Mouse (Mus musculus) v-Abl transformed pro-B cells (cell line): Measurements from ENCODE around the gene Ccnd1.

Experiments used
- in situ Hi-C, 2 experiments: fragments of 400-800 bp; cut with MboI; formaldehyde crosslinking; loops; one replicate each; pipeline ENCODE4 v1.15.1; 2025; ENCODE audit not compliant: unreplicated experiment in 2 of 2

The Ccnd1 gene

DNA sequence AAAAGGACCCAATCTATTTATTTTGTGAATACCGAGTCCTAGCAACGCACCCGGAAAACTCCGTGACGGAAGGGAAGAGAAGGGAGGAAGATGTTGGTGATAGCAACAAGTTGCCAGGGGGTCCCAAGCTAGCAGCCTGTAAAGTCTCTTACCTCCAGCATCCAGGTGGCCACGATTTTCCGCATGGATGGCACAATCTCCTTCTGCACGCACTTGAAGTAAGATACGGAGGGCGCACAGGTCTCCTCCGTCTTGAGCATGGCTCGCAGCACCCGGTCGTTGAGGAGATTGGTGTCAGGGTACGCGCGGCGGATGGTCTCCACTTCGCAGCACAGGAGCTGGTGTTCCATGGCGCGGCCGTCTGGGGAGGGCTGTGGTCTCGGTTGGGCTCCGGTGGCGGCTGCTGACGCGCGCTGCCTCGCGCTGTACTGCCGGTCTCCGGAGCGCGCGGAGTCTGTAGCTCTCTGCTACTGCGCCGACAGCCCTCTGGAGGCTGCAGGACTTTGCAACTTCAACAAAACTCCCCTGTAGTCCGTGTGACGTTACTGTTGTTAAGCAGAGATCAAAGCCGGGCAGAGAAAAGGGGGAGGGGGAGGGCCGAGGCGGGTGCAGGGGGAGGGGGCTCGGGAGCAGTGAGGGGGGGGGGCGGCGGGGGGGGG lies at the start of gene Ccnd1:
Gene Ccnd1, minus strand, starts transcription at position 582 of the 659 bp plus-strand sequence.
- in situ Hi-C loops = loop anchor here (5.0 kb wide), 3 partner anchors 158 to 303 kb away; no protein-coding TSS in a partner anchor

DNA sequence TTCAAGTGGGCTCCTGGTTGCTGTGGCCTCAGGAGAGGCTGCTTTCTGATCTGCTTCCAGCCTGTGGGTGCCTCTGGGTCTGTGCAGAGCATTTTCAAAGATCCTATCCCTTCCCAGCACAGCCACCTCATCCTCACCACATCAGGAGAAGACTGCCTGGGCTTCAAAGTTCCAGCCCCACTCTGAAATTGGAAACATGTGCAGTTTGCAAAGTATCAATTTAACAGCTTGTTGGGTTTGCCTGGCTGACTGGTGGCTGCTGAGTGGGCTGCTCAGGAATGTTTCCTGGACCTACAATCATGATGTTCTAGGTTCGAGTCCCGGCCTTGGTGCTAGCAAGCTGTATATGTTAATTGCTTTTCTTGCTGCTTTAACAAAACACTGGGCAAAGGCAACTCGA lies 49.1 kb upstream of the Ccnd1 start:
- in situ Hi-C loops = no loop called here

DNA sequence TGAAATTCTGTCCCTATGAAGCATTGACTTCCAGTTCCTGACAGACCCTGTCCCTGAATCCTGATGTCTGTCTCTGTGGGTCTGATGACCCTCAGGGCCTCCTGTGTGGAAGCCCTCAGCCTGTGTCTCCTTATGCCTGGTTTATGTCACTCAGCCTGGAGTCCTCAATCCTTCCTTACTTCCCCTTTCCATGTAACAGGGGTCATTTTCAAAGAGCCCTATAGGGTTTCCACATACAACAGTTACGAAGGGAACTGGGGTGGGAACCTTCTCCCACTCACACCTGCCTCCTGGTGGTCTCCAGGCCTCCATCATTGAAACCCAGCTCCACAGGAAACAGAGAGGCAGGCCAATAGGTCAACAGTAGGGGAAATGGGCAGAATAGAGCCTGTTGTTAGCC lies 45.4 kb upstream of the Ccnd1 start:
- in situ Hi-C loops = no loop called here

DNA sequence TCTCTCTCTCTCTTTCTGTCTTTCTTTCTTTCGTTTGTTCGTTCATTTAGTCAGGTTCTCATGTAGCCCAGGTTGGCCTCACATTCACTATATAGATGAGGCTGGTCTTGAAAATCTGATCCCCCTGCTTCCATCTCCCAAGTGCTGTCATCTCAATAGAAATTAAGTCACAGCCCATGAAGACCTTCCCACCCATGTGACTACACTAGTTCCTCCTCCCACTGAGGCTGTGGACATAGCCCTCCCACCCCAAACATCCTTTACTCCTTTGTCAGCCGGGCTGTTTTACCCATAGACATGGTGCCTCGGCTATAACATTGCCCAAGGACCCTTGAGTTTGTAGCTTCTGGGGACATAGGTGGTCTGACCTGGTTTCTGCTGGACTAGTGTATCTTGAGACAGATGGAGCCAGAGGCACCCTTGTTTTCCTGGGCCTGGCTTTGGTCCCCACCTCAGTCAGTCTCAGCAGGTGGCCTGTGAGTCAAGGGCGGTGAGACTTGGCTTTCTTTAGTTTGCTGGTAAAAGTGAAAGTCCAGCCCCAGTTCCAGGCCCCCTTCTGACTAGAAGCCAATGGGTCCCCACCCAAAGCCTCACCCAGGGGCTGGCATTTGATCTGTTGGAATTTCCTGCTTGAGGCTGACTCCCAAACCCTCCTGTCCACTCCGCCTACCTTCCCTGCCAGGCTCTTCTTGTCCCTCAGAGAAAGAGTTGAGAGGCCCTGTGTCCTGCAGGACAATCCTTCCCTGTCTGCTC lies 42.8 kb upstream of the Ccnd1 start:
- in situ Hi-C loops = no loop called here

DNA sequence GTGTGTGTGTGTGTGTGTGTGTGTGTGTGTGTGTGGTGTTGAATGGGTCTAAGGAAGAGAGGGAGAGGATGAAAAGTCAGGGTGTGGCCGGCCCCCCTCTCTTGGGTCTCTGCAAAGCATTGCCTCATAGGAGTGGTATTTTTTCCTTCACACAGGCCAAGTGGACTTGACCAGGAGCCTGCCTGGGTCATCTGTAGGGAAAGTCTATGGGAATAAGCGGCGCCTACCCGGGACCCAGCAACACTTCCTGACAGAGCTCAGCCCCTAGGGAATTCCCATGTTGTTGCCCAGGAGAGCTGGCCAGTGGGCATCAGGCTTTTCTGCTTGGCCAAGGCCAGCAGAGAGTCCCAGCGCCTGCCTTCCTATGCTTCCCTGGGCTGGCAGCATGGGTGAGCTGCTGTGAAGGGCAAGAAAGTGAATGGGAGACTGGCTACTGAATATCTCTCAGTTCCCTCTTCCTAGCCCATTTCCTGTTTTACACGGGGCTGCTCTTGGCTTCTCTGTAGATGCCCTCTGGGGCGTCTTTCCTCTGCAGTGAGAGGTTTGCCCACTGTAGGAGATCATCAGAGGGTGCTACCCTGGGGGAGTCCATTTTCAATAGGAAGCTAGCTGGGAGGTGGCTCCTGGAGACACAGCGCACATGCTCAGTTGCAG lies 41.8 kb upstream of the Ccnd1 start:
- in situ Hi-C loops = no loop called here

DNA sequence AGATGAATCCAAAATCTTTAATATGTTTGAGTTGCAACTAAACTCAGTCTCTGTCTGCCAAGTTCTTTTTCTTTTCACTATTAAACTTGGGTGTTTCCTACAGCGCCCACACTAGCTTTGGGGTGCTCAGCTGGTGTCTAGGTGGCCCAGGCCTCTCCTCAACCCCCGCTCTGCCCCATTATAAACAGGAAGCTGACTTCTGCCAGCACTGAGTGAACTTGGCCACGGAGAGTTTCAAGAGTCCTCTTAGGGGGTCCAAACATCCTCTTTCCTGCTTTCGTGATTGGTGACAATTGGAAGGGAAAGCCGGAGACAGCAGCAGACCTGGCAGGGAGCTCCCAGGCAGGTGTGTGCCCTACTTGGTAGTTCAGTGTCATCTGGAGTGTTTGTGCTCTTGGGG lies 40.1 kb upstream of the Ccnd1 start:
- in situ Hi-C loops = no loop called here

DNA sequence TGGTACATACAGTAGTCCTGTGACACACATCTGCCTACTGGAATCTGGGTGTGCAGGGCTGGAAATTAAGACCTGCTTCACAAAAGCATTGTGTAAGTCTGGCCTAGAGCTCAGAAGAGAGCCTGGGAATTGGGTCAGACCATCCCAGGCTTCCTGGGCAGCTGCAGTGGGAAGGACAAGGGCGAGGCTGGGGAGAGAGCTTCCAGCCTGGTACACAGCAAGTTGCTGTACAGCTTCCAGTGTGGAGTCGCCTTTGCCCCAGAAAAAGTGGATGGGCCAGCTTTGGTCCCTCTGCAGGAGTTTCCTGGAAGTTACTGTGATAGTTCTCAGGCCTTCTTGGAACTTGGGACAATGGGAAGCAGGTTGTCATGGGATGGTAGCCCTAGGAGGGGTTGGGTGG lies 37.4 kb upstream of the Ccnd1 start:
- in situ Hi-C loops = no loop called here

DNA sequence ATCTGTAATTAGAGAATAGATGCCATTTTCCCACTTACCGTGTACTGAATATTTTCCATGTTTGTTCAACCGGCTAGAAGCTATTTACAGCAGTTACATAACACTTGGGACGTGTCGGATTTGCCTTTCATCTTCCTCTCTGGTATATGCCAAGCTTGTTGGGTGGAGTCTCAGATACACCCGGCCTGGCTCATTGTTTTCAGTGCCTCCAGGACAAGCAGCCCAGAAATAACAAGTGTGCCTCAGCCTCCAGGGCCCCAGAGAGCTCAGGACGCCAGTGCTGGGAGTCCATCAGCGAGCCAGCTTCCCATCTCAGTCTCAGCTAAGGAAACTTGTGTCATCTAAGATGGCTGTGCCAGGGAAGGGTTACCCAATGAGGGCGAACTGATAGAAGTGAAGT lies 33.7 kb upstream of the Ccnd1 start:
- in situ Hi-C loops = no loop called here

DNA sequence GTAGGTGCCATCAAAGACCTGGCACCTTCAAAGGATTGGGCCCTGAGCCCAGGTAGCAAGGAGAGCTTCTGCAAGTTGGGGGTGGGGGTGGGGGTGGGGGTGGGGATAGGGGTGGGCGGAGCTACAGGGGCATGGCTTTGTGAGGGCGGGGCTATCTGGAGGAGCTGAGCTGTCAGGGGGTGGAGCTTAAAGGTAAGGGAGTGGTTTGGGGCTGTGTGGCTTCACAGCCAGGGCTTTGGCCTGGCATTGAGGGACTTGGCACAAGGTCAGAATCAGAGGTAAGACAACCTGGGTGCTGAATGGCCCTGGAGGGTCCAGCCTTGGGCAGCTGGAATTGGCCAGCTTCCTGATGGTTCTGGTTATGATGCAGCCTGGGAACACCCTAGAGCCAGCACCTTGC lies 32.0 kb upstream of the Ccnd1 start:
- in situ Hi-C loops = no loop called here

DNA sequence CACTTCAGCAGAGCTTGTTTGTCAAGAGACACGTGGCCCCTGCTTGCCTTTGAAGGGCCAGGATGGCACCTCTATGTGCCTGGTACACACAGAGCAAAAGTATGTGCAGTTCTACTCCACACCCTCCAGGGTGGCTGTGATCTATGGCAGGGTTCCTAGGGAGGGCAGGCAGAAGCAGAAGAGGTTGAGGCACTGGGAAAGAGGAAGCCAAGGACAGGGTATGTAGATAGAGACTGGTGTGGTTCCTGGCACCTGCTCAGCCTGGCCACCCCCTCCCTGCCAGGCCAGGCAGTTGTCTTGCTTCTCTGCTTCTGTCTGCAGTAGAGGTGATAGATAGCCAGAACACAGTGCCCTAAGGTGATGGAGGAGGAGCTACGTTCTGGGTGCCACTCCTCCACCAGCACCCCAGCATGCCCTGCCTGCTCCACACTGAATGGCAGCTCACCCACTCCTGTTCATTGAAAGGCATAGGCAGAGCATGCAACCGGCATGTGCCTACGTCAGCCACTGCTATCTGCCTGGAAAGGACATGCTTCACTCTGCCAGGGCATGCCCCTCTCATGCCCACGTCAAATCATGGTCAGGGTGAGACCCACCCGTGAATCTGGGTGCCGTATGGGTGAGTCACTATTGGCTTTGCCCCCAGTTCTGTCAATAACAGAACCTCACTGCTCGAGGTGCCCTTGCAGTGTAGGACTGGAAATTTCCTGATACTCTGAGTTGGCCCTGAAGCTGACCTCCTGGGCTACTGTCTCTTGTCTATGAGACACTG lies 31.5 kb upstream of the Ccnd1 start:
- in situ Hi-C loops = no loop called here

DNA sequence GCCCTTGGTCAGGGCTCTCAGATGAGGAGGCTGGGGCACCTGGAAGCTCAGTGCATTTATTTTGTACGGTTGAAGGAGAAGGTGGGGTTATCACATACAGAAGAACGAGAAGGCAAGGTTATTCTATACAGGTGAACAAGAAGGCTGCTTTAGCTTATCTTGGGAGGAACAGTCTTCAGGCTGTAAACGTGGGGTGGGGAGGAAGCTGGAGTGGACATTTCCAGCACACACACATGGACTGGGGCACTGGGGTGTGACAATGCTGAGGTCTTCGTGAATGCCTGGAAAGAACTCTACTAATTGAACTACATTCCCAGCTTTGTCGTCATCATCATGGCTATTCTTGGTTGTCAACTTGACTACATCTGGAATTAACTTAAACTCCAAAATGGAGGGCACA lies 26.2 kb upstream of the Ccnd1 start:
- in situ Hi-C loops = no loop called here

DNA sequence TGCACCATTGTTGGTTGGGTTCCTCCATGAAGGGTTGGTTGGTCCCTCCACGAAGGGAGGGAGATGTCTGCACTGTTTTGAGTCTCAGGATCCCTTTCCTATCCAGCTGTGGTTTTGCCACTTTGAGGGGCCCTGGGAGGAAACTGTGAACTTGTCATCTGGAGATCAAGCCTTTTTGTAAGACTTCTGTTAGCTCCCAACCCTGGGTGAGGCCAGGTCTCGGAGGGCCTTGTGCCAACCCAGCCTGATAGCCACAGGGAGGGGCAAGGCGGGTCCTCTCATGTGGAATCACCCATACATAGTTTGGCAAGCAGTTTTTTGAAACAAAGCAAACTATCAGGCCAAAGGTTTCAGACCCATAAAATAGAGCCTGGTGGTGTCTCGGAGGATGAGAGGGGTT lies 24.6 kb upstream of the Ccnd1 start:
- in situ Hi-C loops = no loop called here

DNA sequence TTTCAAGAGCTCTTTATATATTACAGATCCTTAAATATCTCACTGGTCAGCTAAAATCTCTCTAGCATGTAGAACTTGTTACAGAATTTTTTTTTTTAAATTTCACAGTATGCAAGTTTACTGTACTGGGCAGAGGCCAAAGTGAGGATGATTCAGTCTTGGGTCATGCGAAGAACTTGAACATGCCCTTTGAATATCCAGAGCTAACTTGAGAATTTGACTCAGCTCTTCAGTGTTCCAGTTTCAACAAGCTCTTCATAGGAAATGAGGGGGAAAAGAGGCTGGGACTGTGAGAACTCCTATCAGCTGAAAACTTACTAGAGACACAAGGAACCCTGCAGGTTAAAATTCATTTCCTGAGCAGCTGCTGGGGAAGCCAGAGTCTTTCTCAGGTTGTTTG lies 24.2 kb upstream of the Ccnd1 start:
- in situ Hi-C loops = no loop called here

DNA sequence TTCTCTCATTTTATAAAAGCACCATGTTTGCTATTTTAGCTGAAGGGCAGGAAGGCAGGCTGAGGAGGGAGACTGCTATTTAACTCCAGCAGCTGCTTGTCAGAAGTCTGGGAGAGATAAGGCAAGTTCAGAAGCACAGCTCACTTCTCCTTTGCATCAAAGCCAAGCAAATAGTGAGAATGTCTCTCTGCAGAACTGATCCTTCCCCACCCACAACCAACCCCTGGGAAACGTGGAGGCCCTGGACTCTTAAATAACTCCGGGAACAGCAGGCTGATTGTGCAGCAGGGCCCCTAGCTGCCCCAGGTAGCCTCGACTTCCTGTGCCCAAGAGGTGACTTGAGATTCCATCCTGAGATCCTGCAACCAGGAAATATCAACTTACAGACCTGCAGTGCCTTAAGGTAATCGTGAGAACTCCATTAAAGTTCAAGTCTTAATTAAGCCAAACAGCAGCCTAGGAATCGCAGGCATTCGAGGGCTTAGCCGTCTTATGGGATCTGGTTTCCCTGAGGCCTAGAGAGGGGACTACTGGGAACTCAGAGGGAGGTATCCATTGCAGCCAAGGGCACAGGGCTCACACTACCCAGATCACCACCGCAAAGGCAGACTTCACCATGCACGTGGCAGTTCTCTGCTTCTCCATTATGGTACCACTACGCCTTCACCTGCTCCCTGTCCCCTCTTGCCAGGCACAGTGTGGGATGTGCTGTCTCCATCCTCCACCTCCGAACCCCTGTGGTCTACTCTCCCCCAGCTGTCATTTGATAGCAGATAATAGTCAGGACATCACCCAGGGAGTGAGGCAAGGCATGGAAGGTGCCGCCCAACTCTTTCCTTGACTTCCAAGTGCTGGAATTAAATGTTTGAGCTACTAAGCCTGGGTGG lies 19.0 kb upstream of the Ccnd1 start:
- in situ Hi-C loops = no loop called here

DNA sequence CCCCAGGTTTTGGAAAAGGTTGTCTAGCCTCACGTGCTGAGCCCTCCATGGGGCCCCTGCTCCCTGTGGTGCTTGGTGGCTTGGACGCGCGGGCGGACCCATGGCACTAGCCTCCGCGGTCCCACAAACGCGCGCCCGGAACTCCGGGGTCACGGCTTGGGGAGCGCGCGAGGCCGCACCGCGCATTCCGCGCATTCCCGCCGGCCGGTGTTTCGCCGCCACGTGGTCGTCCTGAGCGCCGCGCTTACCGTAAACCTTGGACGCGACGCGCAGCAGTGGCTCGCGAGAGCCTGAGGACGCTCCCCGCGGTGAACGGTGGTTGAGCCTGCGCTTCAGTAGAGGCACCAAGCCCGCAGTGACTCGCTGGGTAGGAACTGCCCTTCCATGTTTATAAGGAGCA lies 3.5 kb upstream of the Ccnd1 start:
- in situ Hi-C loops = no loop called here

DNA sequence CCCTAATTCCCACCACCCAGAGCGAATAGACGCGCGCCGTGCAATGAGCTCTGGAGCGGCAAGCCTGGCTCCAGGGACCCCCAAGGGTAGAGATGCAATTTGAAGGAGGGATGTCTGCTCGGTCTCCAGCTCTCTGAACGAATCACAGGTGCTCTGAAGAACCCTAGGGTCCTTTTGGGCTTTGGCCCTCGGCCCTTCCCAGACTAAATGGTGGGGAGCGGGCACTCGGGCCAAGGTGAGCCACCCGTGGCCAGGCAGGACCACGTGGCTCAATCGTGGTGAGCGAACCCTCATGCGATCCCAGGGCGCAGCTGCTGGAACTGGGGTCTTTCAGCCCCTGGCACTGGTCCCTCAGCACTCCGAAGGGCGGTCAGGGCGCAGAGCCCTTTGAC lies 3.0 kb upstream of the Ccnd1 start:
- in situ Hi-C loops = no loop called here

DNA sequence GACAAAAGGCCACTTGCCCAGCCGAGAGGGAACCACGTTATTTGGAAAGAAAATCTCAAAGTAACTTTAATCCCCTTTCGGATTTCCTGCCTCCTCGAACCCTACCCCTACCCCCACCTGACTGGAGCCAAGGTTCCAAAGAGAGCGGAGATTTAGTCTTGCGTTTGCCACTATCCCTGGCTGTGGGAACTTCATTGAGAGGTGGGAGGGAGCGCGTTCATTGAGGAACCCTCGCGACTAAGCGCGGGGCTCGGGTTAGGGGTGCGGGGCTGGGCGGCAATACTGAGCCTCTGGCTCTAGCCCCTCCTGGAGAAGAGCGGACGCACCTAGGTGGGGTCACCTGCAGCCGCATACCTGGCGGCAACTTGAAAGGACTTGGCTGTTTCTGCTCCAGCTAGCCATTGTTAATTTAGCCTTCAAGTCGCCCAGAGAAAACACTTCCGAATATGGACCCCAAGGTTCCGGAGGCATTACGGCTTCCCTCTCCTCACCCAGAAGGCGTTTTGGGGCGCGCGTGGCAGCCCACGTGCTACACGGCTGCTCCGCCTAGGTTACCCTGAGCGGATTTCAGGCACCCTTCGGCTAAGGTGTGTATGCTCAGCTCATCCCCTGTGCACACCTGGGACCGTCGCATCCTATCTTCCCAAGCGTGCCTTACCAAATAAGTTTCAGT lies 2.5 kb upstream of the Ccnd1 start:
- in situ Hi-C loops = no loop called here

DNA sequence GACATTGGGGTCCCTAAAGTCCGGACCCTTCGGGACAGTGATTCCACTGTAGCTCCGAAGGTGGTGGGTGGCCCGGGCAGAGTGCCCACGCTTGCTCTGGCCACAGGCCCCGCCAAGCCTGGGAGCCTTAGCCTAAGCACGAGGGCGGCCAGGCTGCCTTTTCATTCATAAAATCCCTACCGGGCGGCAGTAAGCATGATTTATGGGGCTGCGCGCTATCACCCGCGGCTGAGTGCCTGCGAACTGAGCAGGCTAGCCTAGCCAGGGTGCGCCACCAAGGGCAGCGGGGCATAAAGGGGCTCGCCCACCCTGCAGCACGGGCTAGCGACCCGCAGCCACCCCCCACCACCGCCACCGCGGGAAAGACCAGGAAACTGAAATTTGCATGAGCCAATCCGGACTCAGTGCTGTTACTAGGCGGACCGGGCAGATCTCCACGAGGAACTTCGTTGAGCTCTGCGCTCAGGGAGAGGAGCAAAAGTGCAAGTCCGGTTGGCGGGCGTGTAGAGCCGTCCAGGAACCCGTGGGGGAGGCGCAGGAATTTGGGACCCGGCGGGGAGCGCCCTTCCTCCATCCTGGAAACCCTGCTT lies 1.6 kb upstream of the Ccnd1 start:
- in situ Hi-C loops = no loop called here

DNA sequence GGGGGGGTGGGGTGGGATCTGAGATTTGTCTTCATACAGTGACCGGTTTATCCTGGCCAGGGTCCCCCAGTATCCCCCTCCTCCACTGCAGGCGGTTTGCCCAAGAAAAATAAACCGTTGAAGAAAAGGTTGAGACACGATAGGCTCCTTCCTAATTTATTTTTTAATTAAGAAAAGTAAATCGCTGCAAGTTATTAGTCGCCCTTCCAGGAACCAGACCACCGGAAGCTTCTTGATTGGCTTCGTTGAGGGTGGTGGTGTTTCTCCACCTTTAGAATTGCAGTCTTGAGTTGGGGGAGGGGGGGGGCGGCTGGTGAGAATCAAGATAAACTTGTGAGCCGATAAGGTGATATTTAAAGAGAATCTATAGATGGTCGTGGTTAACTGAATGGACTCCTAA lies 860 bp upstream of the Ccnd1 start:
- in situ Hi-C loops = no loop called here
